Mouse (Mus musculus): ENCODE measurements around the gene Sebox.

The Sebox gene

GRCm38 (mm10) chr11:78502909-78503650 is at the start of gene Sebox:
Gene Sebox, plus strand, starts transcription at chr11:78503447.
- DNase-seq: peak; percentile 92

GRCm38 (mm10) chr11:78453675-78454074 is 49.6 kb upstream of the Sebox start:
- peak; percentile 46 to 75 for DNase-seq

- no peak for DNase-seq
Measured at GRCm38 (mm10) chr11:78454276-78454675, 49.0 kb upstream of the Sebox start.

- DNase-seq: peak in 1 of 2 experiments; percentile 46
Measured at GRCm38 (mm10) chr11:78455308-78455707, 47.9 kb upstream of the Sebox start.

- no peak for DNase-seq
Measured at GRCm38 (mm10) chr11:78458740-78459139, 44.5 kb upstream of the Sebox start.

- no peak for DNase-seq
Measured at GRCm38 (mm10) chr11:78461894-78462293, 41.4 kb upstream of the Sebox start.

- no peak for DNase-seq
Measured at GRCm38 (mm10) chr11:78462669-78463068, 40.6 kb upstream of the Sebox start.

- no peak for DNase-seq
Measured at GRCm38 (mm10) chr11:78463286-78464036, 39.8 kb upstream of the Sebox start.

- no peak for DNase-seq
Measured at GRCm38 (mm10) chr11:78465116-78465515, 38.1 kb upstream of the Sebox start.

- peak; percentile 62 to 78 for DNase-seq
Measured at GRCm38 (mm10) chr11:78465568-78466180, 37.6 kb upstream of the Sebox start, which contains the start of gene Slc46a1. Gene Slc46a1, plus strand, starts transcription at chr11:78465697.

GRCm38 (mm10) chr11:78466242-78466912 is 36.9 kb upstream of the Sebox start:
- DNase-seq: peak in 1 of 2 experiments; percentile 25

GRCm38 (mm10) chr11:78467515-78467914 is 35.7 kb upstream of the Sebox start:
- DNase-seq: no peak

GRCm38 (mm10) chr11:78467932-78468331 is 35.3 kb upstream of the Sebox start:
- no peak for DNase-seq

- DNase-seq: no peak
Measured at GRCm38 (mm10) chr11:78471326-78472103, 31.7 kb upstream of the Sebox start.

GRCm38 (mm10) chr11:78475289-78475688 is 28.0 kb upstream of the Sebox start:
- DNase-seq: peak in 1 of 2 experiments; percentile 21

GRCm38 (mm10) chr11:78483639-78484038 is 19.6 kb upstream of the Sebox start:
- no peak for DNase-seq

- peak; percentile 88 to 89 for DNase-seq
Measured at GRCm38 (mm10) chr11:78488168-78488567, 15.1 kb upstream of the Sebox start.

GRCm38 (mm10) chr11:78490781-78491241 is 12.4 kb upstream of the Sebox start:
- DNase-seq: peak; percentile 71 to 78

GRCm38 (mm10) chr11:78495904-78496303 is 7.3 kb upstream of the Sebox start:
- DNase-seq: peak; percentile 27 to 31

- peak; percentile 73 to 77 for DNase-seq
Measured at GRCm38 (mm10) chr11:78497071-78497541, 6.1 kb upstream of the Sebox start.

All from cerebellum, postnatal 25 days (tissue).